Mouse (Mus musculus): ENCODE results near the gene Mdm2.

The Mdm2 gene

DNA sequence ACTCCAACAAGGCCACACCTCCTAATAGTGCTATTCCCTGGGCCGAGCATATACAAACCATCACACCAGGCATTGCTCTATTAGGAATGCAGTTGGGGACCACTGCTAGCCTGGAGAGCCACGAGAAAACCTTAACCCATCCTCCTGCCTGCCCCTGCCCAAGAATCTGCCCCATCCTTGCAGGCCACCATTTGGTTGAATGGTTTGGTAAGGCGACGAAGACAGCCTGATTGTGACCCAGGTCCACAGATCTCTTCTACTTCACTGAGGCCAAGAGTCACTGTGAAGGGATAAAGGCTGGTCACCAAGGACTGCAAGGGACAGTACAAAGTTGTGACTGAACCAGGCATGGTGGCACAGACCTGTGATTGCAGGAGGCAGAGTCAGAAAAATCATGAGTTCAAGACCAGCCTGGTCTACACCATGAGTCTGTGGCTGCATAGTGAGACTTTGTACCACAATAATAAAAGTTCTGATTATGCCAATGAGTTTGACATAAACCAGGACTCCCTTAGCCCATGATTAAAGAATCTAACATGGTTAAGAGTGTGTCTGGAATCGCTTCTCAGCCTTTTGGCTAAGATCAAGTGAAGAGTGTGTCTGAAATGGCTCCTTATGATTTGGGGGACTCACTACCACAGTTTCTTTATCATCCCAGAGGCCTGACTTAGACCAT, 63.9 kb downstream of the Mdm2 start:
- DNase-seq (ENCODE audit: low read depth, low spot score): no peak
- Histone ChIP-seq H3K27me3 (ENCODE audit: control insufficient read depth, insufficient read depth, low read length, poor library complexity, severe bottlenecking) (no peaks in the 10 kb centered on the region), H3K36me3 (ENCODE audit: control insufficient read depth, insufficient read depth, low read length, poor library complexity, severe bottlenecking) (peaks cover 2% of the 10 kb centered on the region; the same call in 1 of the 2 replicates)

DNA sequence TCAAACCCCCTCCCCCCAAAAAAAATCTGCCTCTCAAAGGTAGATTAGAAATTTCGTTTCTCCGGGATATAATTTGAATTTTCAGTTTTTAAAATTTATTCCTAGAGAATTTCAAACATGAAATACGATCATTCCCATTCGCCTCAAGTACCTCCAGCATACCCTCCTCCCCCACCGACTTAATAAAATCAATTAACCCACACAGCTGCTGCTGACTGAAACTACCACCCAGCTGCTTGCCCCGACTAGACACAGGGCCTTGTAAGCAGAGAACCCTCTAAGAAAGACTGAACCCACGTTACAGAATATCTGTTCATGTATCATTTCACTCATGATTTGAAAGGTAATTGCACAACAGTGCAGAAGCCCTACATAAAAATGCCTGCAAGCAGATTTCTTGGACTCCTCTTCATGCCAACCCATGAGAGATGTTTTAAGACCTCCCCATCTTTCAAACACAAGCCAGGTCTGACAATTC, 65.0 kb downstream of the Mdm2 start:
- DNase-seq (ENCODE audit: low read depth, low spot score): no peak
- no peaks in the 10 kb centered on the region for H3K27me3 ChIP-seq (ENCODE audit: control insufficient read depth, insufficient read depth, low read length, poor library complexity, severe bottlenecking)
- peaks cover 2% of the 10 kb centered on the region; the same call in 1 of the 2 replicates for H3K36me3 ChIP-seq (ENCODE audit: control insufficient read depth, insufficient read depth, low read length, poor library complexity, severe bottlenecking)

DNA sequence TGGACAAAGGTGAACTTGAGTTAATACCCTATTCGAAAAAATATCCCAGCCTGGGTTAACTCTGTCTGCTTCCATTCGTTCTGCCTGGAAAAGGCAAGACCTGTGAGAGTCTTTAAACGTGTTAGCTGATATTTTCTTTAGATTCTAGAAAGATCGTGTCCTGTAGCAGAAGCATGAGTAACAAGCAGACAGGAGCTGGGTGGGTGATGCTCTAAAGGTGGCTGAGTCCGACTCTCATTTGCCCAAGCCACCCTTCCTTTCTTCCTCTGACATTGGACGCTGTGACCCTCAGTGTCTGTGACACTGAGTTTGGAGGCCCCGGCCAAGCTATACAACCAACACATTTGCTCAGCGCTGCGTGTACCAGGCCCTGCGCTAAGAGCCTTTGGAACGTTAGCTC, 65.7 kb downstream of the Mdm2 start:
- no peaks in the 10 kb centered on the region for H3K27me3 ChIP-seq (ENCODE audit: control insufficient read depth, insufficient read depth, low read length, poor library complexity, severe bottlenecking)
- peaks cover 2% of the 10 kb centered on the region; the same call in 1 of the 2 replicates for H3K36me3 ChIP-seq (ENCODE audit: control insufficient read depth, insufficient read depth, low read length, poor library complexity, severe bottlenecking)
- DNase-seq (ENCODE audit: low read depth, low spot score): no peak

DNA sequence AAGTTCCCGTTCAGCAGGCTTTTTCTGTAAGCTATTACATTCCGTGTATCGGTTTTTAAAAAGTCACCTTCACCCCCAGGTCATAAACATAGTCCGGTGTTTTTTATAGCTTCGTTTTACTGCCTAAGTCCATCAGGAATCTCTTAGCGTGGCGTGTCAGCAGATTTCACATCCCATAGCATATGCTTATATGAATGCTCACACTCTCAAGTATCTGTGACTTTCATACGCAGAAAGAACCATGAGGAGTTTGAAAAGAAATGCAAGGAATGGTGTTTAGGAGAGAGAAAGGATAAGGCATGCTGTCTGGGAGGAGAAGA, 66.2 kb downstream of the Mdm2 start:
- no peak for DNase-seq (ENCODE audit: low read depth, low spot score)
- peaks cover 4% of the 10 kb centered on the region; the same call in 1 of the 2 replicates for H3K36me3 ChIP-seq (ENCODE audit: control insufficient read depth, insufficient read depth, low read length, poor library complexity, severe bottlenecking)
- no peaks in the 10 kb centered on the region for H3K27me3 ChIP-seq (ENCODE audit: control insufficient read depth, insufficient read depth, low read length, poor library complexity, severe bottlenecking)

DNA sequence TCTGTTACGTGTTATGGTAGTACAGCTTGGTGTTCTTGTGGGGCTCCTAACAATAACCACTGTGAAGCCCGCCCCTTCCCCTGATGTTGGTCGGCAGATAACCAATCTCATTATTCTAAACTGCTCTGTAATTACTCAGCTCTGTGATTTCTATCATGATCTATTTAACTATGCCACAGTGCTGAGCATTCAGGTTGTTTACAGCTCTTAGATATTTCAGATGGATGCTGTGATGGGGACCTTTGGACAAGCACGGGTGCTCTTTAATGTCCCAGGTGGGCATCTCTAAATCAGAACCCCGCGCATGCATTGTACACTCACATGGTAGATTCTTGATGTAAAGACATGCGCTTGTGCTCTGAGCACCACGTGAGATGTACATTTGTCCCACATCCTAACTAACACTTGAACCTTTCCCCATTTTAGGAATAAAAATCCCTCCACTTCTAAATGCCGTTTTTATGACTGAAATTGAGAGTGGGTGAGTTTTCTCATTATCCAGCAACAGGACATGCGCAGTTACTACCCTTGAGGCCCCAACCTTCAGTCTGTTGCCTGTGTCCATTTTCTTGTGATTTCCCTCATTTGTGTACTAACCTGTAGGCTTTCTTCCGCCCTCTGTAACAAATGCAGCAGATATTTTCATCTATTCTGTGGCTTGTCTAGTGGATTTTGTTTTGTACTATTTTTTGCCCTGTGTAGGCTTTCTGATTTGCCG, 66.7 kb downstream of the Mdm2 start:
- Histone ChIP-seq H3K27me3 (ENCODE audit: control insufficient read depth, insufficient read depth, low read length, poor library complexity, severe bottlenecking) (no peaks in the 10 kb centered on the region), H3K36me3 (ENCODE audit: control insufficient read depth, insufficient read depth, low read length, poor library complexity, severe bottlenecking) (peaks cover 4% of the 10 kb centered on the region; the same call in 1 of the 2 replicates)
- DNase-seq (ENCODE audit: low read depth, low spot score): no peak

DNA sequence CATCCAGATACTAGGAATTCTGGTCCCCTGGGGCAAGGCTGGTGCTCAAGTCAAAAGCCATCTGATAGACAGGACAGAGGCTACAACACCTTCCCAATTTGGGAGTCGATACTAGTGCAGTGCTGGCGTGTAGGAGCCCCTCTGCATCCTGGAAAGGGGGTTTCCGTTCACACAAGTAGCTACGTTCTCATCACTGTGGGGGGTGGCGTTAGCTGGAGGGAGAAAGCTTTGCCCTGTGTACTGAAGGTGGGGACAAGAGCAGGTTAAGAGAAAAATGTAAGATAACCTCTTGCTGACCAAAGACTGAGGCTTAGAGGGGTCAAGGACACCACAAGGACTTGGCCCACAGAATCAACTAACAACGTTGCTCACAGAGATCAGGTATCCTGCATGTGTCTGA, 67.3 kb downstream of the Mdm2 start:
- Histone ChIP-seq H3K27me3 (ENCODE audit: control insufficient read depth, insufficient read depth, low read length, poor library complexity, severe bottlenecking) (no peaks in the 10 kb centered on the region), H3K36me3 (ENCODE audit: control insufficient read depth, insufficient read depth, low read length, poor library complexity, severe bottlenecking) (peaks cover 4% of the 10 kb centered on the region; the same call in 1 of the 2 replicates)
- no peak for DNase-seq (ENCODE audit: low read depth, low spot score)

DNA sequence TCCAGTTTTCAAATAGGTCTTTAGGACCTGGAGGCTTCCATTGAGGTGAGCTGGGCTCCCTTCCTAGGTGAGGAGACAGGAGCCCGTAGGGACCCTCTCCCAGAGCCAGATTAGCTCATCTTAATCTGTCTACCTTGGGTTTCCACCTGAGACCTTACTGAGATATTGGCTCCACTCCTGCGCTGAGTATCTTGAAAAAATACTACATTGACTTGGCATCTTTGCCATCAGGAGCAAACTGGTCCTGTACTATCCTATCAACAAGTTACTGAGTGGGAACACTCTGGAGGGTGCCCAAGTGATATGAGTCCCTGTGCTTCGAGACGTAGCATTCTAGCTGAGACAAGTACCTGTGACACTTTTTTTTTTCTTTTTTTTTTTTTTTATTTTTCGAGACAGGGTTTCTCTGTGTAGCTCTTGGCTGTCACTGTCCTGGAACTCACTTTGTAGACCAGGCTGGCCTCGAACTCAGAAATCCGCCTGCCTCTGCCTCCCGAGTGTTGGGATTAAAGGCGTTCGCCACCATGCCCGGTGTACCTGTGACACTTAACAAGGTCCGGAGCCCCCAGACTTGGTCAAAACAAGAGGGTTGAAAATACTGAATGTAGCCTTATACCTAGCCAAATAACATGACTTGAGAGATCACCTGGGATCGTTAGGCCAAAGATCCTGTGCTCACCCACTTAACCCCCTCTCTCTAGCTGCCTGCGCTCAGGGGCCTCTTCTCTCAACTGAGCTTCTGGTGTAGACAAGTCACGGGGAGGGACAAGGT, 67.9 kb downstream of the Mdm2 start:
- no peak for DNase-seq (ENCODE audit: low read depth, low spot score)
- Histone ChIP-seq H3K27me3 (ENCODE audit: control insufficient read depth, insufficient read depth, low read length, poor library complexity, severe bottlenecking) (no peaks in the 10 kb centered on the region; the same call in 1 of the 2 replicates), H3K36me3 (ENCODE audit: control insufficient read depth, insufficient read depth, low read length, poor library complexity, severe bottlenecking) (peaks cover 4% of the 10 kb centered on the region)

DNA sequence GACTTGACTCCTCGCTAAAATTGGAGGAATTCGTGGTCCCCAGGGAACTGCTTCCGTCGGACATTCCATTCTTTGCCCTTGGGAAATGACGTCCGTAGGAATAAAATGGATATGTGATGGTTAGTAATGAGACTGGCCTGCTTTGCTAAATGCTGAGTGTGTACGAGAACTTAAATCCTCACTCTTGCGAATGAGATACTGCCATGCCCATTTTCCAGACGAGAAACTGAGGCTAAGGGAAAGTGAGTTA, 68.4 kb downstream of the Mdm2 start:
- H3K27me3 ChIP-seq (ENCODE audit: control insufficient read depth, insufficient read depth, low read length, poor library complexity, severe bottlenecking): no peaks in the 10 kb centered on the region; the same call in 1 of the 2 replicates
- no peak for DNase-seq (ENCODE audit: low read depth, low spot score)
- H3K36me3 ChIP-seq (ENCODE audit: control insufficient read depth, insufficient read depth, low read length, poor library complexity, severe bottlenecking): peaks cover 4% of the 10 kb centered on the region

DNA sequence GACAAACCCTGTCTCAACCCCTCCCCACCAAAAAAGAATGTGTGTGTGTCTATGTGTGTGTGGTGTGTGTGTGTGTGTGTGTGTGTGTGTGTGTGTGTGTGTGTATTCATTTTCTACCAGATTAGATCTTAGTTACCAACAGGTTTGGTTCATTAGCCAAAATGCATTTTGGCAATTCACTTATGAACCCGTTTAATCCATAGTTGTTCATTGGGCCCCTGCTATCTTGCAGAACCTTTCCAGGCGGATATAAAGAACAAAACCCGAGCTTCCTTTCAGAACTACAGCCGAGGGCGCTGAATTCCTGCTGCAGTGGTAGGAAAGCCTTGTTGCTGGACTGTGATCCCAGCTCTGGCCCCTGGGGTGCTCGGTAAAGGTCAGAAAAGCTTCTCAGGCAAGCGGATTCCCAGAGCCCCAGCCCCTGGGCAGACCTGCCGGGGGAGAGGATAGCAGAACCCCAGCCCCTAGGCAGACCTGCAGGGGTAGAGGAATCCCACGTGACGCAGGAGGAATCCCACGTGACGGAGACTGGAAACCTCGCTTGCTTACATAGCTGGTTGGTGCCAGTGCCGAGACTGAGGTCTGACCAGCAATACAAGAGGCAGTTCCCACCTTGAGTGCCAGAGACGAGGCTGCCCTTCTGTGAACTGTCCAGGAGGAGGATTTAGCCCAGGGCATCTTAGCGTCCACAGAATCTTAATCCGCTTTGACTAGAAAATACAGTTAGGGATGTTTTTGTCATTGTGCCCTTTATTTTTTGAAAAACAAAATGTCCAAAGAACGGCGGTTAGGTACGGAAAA, 69.0 kb downstream of the Mdm2 start:
- no peak for DNase-seq (ENCODE audit: low read depth, low spot score)
- Histone ChIP-seq H3K27me3 (ENCODE audit: control insufficient read depth, insufficient read depth, low read length, poor library complexity, severe bottlenecking) (no peaks in the 10 kb centered on the region; the same call in 1 of the 2 replicates), H3K36me3 (ENCODE audit: control insufficient read depth, insufficient read depth, low read length, poor library complexity, severe bottlenecking) (peaks cover 4% of the 10 kb centered on the region)

DNA sequence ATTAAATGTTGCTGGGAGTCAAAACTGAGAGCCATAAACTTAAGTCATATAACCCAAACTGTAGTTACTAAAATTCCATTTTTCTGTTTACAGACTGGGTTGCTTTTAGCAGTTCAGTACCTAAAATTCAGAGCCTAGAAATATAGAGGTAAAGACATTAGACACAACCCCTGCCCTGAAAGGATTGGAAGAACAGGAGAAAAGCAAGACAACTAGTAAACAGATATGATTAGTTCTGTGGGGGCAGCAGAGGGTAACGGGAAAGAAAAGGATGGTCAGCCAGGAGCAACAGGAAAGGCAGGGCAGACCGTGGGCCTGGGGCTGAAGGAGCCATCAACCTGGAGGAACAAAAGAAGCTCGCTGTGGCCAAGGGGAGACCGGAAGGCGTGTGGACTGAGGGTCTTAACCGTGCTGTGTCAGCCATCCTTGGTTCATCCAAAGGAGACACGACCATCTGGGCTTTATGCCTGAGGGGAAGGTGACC, 69.9 kb downstream of the Mdm2 start:
- no peaks in the 10 kb centered on the region; the same call in 1 of the 2 replicates for H3K27me3 ChIP-seq (ENCODE audit: control insufficient read depth, insufficient read depth, low read length, poor library complexity, severe bottlenecking)
- DNase-seq (ENCODE audit: low read depth, low spot score): no peak
- peaks cover 4% of the 10 kb centered on the region for H3K36me3 ChIP-seq (ENCODE audit: control insufficient read depth, insufficient read depth, low read length, poor library complexity, severe bottlenecking)

DNA sequence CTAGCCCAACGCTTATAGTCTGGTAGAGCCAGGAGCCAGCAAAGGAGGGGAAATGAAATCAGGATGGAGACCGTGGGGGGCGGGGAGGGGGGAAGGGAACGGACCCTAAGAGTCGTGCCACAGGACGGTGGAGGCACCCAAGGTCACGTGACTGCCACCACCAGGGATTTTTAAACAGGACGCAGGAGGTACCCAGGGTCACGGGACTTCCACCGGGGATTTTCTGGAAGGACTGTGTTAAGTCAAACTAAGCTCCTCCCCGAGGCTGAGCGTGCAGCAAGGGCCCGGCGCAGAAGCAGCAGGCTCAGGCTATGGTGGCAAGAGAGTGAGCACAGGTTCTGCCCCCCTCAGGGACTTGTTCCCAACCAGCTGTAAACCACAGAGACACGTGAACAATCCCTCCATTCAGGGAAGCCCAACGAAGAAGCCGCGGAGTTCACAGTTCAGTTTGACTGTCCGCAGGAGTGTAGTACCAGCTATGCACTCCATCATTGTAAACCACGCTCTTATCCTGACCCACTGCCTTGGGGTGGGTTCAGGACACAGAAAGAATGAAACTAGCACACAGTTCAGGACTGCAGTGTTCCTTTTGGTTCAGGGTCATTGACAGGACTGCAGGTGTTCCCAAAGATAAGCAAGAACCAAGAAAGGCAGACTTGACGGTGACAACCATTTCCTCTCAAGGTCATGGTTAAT, 70.5 kb downstream of the Mdm2 start:
- peak; percentile 80 for DNase-seq (ENCODE audit: low read depth, low spot score)
- peaks cover 4% of the 10 kb centered on the region for H3K36me3 ChIP-seq (ENCODE audit: control insufficient read depth, insufficient read depth, low read length, poor library complexity, severe bottlenecking)
- H3K27me3 ChIP-seq (ENCODE audit: control insufficient read depth, insufficient read depth, low read length, poor library complexity, severe bottlenecking): no peaks in the 10 kb centered on the region; the same call in 1 of the 2 replicates

DNA sequence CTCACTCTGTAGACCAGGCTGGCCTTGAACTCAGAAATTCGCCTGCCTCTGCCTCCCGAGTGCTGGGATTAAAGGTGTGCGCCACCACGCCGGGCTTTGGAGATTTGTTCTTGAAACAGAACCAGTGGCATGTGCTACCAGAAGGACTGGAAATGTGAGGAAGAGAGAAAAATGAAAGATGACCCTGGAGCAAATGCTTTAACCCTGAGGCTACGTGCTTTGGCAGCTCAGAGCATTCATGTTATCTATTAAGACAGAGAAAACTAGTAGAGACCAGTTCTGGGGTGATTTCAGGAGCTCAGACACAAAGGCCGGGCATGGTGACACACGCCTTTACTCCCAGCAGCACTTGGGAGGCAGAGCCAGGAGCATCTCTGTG, 71.3 kb downstream of the Mdm2 start:
- no peak for DNase-seq (ENCODE audit: low read depth, low spot score)
- peaks cover 4% of the 10 kb centered on the region for H3K36me3 ChIP-seq (ENCODE audit: control insufficient read depth, insufficient read depth, low read length, poor library complexity, severe bottlenecking)
- no peaks in the 10 kb centered on the region; the same call in 1 of the 2 replicates for H3K27me3 ChIP-seq (ENCODE audit: control insufficient read depth, insufficient read depth, low read length, poor library complexity, severe bottlenecking)
